Mouse (Mus musculus): ENCODE data around the gene Arpc1b.

- TF ChIP-seq CTCF (IDR thresholded peaks at IDR 0.05; ENCODE audit: low read depth) (no peak), EP300 (optimal IDR thresholded peaks at IDR 0.05) (no peak)
These were observed 15.1 kb downstream of the Arpc1b start for GRCm38 (mm10) chr5:145129124-145129523.
